Mouse (Mus musculus) neural tube, embryonic 12.5 days (tissue): ENCODE results near the gene Nfkbiz. TPM values are rescaled to one million over a fixed set of nuclear protein-coding genes. Genes with fewer than 3 reads are reported as not detected.

Experiments
- ATAC-seq: fragments of 200-750 bp; cut with Nextera tagmentation; 2 replicates; pipeline ENCODE4 v1.8.0; 2017; ENCODE audit warnings: low read depth, mild to moderate bottlenecking, moderate TSS enrichment, moderate library complexity; ENCODE audit not compliant: low FRiP score
- H3K27ac ChIP-seq: fragments of 300-500 bp; sonication (generic); 2 replicates; pipeline ENCODE4 v1.5.1; 2016
- H3K27me3 ChIP-seq: fragments of 300-500 bp; sonication (generic); replicated peaks from 2 replicates; pipeline ENCODE4 v1.6.1; 2016; ENCODE audit warnings: mild to moderate bottlenecking
- H3K36me3 ChIP-seq: fragments of 300-500 bp; sonication (generic); 2 replicates; pipeline ENCODE4 v1.6.1; 2016; ENCODE audit warnings: mild to moderate bottlenecking
- H3K4me1 ChIP-seq: fragments of 300-500 bp; sonication (generic); 2 replicates; pipeline ENCODE4 v1.6.1; 2016
- H3K4me2 ChIP-seq: fragments of 300-500 bp; sonication (generic); replicated peaks from 2 replicates; pipeline ENCODE4 v1.6.1; 2016; ENCODE audit warnings: mild to moderate bottlenecking
- H3K4me3 ChIP-seq: fragments of 300-500 bp; sonication (generic); 2 replicates; pipeline ENCODE4 v1.5.1; 2016
- H3K9ac ChIP-seq: fragments of 300-500 bp; sonication (generic); 2 replicates; pipeline ENCODE4 v1.6.1; 2016; ENCODE audit warnings: mild to moderate bottlenecking
- H3K9me3 ChIP-seq: fragments of 300-500 bp; sonication (generic); 2 replicates; pipeline ENCODE4 v1.6.1; 2016; ENCODE audit warnings: mild to moderate bottlenecking
- WGBS: fragments of 180-500 bp; shearing (Covaris S2); methylation state at CpG from one replicate; pipeline ENCODE4 v1.1.7; 2016; 5-methylcytosine and 5-hydroxymethylcytosine counted together
- polyA plus RNA-seq: library from polyadenylated mRNA; unstranded; fragments of >200 nt; fragmentation: Nextera tagmentation; extraction: Ambion mirVana; gene quantifications from 2 replicates; pipeline ENCODE4 v1.2.1, GENCODE M21; 2016

Nfkbiz gene
- polyA plus RNA-seq, 1 experiment from 2014 or later = 2.3 TPM

DNA sequence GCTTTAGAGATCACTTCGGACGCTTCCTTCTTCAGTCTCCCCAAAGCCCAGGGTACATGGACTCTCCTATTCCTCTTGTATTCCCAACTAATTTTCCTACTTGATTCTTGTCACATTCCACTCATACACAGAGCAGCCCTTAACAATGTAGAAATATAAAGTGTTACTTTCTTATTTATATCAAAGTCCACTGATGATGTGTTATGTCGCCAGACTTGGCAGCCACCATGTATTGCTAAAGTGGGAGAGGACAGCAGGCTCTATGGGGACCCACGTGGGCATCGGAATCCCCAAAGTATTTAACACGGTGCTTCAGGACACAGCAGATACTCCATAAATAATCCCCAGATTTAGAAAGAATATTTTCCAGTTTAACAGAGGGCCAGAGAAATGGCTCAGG is 24.0 kb downstream of the Nfkbiz start:
- no peak overlapping the region for H3K27ac ChIP-seq
- H3K4me2 ChIP-seq = no peak overlapping the region
- no peak overlapping the region for H3K4me3 ChIP-seq
- no peak overlapping the region for H3K9ac ChIP-seq
- H3K27me3 ChIP-seq = no peaks in the 10 kb centered on the region
- 93% methylated on average over 6 of the region's 6 CpGs for WGBS
- peaks cover 48% of the 10 kb centered on the region for H3K36me3 ChIP-seq
- no peaks in the 10 kb centered on the region for H3K9me3 ChIP-seq
- ATAC-seq = no peak
- no peaks in the 10 kb centered on the region for H3K4me1 ChIP-seq

DNA sequence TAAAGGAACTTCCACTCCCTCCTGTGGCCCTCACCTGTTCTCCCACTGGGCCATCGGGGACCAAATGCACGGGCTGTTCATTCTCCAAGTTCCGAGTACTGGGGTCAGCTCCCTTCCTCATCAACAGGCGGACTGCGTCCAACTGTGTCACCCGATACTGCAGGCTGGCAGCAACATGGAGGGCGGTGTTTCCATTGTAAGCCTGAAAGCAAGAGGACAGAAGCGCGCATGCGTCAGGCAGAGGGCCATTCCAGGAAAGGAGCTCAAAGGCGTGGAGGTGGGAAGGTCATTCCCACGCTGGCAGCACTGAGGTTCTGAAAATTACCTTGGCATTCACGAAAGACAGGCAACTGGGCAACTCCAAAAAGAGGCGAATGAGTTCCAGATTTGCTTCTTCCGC is 24.8 kb downstream of the Nfkbiz start:
- ATAC-seq = no peak
- H3K4me1 ChIP-seq = no peaks in the 10 kb centered on the region
- H3K4me2 ChIP-seq = no peak overlapping the region
- no peak overlapping the region for H3K9ac ChIP-seq
- no peaks in the 10 kb centered on the region for H3K27me3 ChIP-seq
- 88% methylated on average over 15 of the region's 15 CpGs for WGBS
- peaks cover 48% of the 10 kb centered on the region for H3K36me3 ChIP-seq
- H3K4me3 ChIP-seq = no peak overlapping the region
- no peaks in the 10 kb centered on the region for H3K9me3 ChIP-seq
- no peak overlapping the region for H3K27ac ChIP-seq

DNA sequence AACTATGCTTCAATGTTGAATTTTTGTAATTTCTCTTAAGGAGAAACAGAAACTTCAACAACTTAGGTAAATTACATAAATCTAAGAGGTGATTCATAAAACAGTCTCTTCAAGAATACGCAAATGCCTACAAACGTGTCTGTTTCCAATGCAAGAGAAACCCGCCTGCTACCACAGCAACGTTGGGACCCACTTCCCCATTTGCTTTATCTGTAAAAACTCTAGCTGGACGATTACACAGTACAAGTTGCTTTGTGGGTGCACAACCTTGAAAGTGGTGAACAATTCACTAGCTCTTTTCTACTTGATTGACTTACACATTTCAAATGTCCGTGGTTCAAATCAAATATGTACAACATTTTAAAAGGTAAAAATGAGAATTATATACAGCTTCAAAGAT is 26.9 kb downstream of the Nfkbiz start:
- Histone ChIP-seq H3K4me2 (no peak overlapping the region), H3K4me1 (no peaks in the 10 kb centered on the region), H3K9me3 (no peaks in the 10 kb centered on the region), H3K4me3 (no peak overlapping the region), H3K27me3 (no peaks in the 10 kb centered on the region), H3K36me3 (peaks cover 39% of the 10 kb centered on the region), H3K9ac (no peak overlapping the region), H3K27ac (no peak overlapping the region)
- 89% methylated on average over 6 of the region's 6 CpGs for WGBS
- ATAC-seq = no peak

DNA sequence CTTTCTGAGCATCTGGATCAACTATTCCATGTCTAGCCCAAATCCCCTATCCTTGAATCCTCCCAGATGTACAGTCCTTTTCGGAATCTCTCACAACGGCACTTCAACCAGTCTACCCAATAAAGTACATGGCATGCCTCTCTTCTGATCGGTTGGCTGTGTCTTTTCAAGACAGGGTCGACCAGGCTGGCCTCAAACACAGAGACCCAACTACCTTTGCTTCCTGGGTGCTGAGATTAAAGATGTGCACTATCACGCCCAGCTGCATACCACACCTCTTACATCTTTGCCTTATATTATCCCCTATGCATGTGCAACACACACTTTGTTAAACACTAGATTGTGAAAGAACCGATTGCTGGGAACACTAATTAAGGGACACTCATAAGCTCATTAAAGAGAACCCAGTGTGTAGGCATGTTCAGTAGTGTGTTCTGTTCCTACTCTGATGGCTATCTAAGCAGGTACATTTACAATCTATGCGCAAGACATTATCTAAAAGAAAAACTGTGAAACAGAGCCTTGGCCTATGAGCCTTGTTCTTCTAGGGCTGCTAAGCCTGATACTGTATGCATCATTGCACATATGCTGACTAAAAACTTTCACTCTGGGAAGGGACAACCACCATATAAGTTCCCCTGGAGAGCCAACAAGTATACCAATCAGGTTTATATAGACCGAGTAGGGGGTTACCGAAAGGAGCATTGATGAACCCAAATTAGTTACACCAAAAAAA is 28.8 kb downstream of the Nfkbiz start:
- WGBS = 96% methylated on average over 9 of the region's 9 CpGs
- H3K27me3 ChIP-seq = no peaks in the 10 kb centered on the region
- peaks cover 22% of the 10 kb centered on the region for H3K36me3 ChIP-seq
- H3K27ac ChIP-seq = no peak overlapping the region
- H3K4me2 ChIP-seq = no peak overlapping the region
- no peaks in the 10 kb centered on the region for H3K9me3 ChIP-seq
- no peak for ATAC-seq
- H3K9ac ChIP-seq = no peak overlapping the region
- no peak overlapping the region for H3K4me3 ChIP-seq
- no peaks in the 10 kb centered on the region for H3K4me1 ChIP-seq

DNA sequence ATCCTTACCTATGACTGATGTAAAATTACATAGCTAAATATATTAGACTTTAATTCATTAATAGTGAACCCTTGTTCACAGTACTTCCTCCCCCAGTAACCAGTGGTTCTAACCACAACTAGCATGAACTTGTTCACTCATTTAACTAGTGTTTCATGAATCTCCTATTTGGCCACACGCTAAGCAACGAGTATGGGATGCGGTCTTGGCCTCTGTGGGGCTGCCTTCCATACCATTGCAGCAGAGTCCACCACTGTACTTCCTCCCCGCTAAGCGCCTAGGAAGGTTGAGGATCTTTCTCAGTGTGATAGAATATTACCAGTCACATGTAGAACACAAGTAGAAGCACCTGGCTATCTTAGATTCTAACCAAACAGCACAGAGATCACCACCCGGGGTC is 29.4 kb downstream of the Nfkbiz start:
- H3K27ac ChIP-seq = no peak overlapping the region
- H3K36me3 ChIP-seq = peaks cover 16% of the 10 kb centered on the region
- no peaks in the 10 kb centered on the region for H3K27me3 ChIP-seq
- no peak overlapping the region for H3K9ac ChIP-seq
- H3K9me3 ChIP-seq = no peaks in the 10 kb centered on the region
- H3K4me2 ChIP-seq = no peak overlapping the region
- no peak for ATAC-seq
- 95% methylated on average over 6 of the region's 6 CpGs for WGBS
- no peak overlapping the region for H3K4me3 ChIP-seq
- no peaks in the 10 kb centered on the region for H3K4me1 ChIP-seq

DNA sequence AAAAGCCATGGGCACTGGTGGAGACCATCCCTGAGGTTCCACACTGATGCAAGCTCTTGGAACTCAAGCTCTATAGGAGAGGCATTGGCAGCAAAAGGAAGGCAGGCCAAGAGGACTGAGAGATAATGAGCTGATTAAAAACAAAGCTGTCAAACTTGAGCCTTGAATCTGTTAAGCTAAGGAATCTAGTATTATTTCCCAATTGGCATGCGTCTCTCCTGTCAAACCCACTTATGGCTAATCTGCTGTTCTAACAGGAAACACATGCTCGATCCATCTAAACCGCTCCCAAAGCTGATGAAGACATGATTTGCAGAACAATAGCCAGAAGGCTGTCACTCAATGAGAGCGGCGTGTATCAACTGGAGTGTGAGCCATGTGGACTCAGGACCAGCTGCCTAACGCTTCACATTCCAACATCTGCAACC is 31.2 kb downstream of the Nfkbiz start:
- no peak for ATAC-seq
- Histone ChIP-seq H3K27ac (no peak overlapping the region), H3K4me3 (no peak overlapping the region), H3K4me1 (no peaks in the 10 kb centered on the region), H3K36me3 (peaks cover 1% of the 10 kb centered on the region), H3K27me3 (no peaks in the 10 kb centered on the region), H3K4me2 (no peak overlapping the region), H3K9me3 (no peaks in the 10 kb centered on the region), H3K9ac (no peak overlapping the region)
- 90% methylated on average over 6 of the region's 6 CpGs for WGBS

DNA sequence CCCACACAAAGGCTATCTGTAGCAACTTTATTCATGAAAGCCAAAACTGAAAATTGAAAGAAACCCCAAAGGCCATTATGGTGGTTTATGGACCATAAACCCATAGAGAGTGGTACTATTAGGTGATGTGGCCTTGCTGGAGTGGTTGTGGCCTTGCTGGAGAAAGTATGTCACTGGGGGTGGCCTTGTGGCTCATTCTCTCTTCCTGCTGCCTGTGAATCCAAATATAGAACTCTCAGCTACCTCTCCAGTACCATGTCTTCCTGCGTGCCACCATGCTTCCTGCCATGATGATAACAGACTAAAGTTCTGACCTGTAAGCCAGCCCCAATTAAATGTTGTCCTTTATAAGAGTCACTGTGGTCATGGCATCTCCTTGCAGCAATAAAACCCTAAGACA is 33.9 kb downstream of the Nfkbiz start:
- WGBS = 78% methylated on average over 1 of the region's 1 CpGs
- no peak for ATAC-seq
- Histone ChIP-seq H3K4me1 (no peaks in the 10 kb centered on the region), H3K4me2 (no peak overlapping the region), H3K27me3 (no peaks in the 10 kb centered on the region), H3K36me3 (no peaks in the 10 kb centered on the region), H3K9ac (no peak overlapping the region), H3K9me3 (no peaks in the 10 kb centered on the region), H3K27ac (no peak overlapping the region), H3K4me3 (no peak overlapping the region)

DNA sequence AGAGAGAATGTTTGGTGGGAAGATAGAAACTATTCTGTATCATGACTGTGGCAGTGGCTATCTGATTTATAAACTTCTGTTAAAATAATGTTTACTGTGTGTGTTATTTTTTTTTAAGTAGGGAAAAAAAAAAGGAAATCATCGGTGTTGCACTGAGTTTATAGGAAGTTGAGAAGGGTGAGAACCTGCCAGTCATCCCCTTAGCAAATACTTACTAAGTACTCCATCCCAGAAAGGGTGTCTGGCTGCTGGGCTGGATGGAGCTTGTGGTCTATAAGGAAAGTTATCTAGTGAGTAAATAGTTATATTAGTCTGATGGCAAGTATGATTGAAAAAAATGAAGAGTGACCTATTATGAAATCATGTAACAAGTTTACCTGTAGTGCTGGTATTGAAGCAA is 37.1 kb downstream of the Nfkbiz start:
- Histone ChIP-seq H3K4me1 (no peaks in the 10 kb centered on the region), H3K4me3 (no peak overlapping the region), H3K27ac (no peak overlapping the region), H3K27me3 (no peaks in the 10 kb centered on the region), H3K36me3 (no peaks in the 10 kb centered on the region), H3K4me2 (no peak overlapping the region), H3K9me3 (no peaks in the 10 kb centered on the region), H3K9ac (no peak overlapping the region)
- no peak for ATAC-seq
- 95% methylated on average over 1 of the region's 1 CpGs for WGBS

DNA sequence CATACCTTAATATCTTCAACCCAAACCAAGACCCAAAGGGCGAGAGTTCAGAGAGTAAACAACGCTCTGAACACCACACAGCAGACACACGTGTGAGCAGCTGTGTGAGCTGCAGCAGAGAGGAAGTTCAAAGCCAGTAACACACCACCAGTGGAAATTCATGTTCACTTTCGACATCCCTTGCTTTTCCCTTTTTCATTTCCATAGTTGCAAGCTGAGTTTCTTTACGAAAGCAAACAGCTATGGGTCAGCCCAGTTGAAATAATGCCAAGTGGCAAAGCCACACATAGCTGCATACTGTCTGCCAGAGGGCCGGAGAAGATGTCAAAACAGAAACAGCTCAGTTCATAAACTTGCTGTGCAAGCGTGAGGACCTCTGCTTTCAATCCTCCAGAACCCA is 39.9 kb downstream of the Nfkbiz start:
- no peak for ATAC-seq
- Histone ChIP-seq H3K4me1 (no peaks in the 10 kb centered on the region), H3K4me3 (no peak overlapping the region), H3K9me3 (no peaks in the 10 kb centered on the region), H3K9ac (no peak overlapping the region), H3K27ac (no peak overlapping the region), H3K4me2 (no peak overlapping the region), H3K36me3 (no peaks in the 10 kb centered on the region), H3K27me3 (no peaks in the 10 kb centered on the region)
- 90% methylated on average over 7 of the region's 7 CpGs for WGBS

DNA sequence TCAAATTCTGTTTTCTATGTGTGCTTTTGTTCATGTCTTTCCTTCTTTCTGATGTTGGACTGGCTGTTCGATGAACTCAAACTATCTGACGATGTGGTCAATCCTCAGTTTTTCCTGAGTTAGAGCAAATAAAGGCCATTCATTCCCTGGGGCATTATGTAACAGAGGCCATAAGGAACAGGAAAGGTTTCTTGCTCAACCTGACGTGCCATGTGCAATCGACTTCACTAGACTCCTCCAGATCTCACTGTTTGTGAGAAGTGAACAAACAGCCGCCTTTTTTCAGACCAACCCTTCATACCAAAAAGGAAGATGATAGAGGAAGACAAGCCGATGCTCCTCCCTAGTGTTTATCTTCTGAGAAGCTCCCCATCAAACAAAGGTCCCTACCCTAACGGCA is 48.4 kb downstream of the Nfkbiz start:
- 94% methylated on average over 7 of the region's 7 CpGs for WGBS
- Histone ChIP-seq H3K9ac (no peak overlapping the region), H3K4me2 (no peak overlapping the region), H3K9me3 (no peaks in the 10 kb centered on the region), H3K4me3 (no peak overlapping the region), H3K4me1 (no peaks in the 10 kb centered on the region; the same call in 1 of the 2 replicates), H3K27me3 (no peaks in the 10 kb centered on the region), H3K27ac (no peak overlapping the region), H3K36me3 (no peaks in the 10 kb centered on the region)
- no peak for ATAC-seq

DNA sequence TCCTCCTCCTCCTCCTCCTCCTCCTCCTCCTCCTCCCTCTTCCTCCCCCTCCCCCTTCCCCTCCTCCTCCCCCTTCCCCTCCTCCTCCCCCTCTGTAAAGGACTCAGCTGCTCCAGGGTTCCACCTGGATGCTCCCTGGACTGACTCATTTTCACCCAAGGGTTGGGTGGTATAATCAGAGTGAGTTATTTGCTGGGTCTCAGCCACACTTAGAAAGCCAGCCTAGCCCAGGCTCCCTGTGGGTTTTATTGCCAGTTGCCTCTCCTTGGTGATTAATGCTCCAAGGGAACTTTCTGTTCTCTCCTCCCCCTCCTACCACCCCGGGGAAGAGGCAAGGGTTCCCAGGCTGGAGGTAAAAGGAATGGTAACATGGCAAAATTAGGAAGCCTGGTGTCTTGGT is 49.4 kb downstream of the Nfkbiz start:
- Histone ChIP-seq H3K4me1 (no peaks in the 10 kb centered on the region; the same call in 1 of the 2 replicates), H3K4me3 (no peak overlapping the region), H3K27me3 (no peaks in the 10 kb centered on the region), H3K27ac (no peak overlapping the region), H3K36me3 (no peaks in the 10 kb centered on the region), H3K4me2 (no peak overlapping the region), H3K9ac (no peak overlapping the region), H3K9me3 (no peaks in the 10 kb centered on the region)
- ATAC-seq = peak; percentile 75
- 0% methylated on average over 1 of the region's 1 CpGs for WGBS

DNA sequence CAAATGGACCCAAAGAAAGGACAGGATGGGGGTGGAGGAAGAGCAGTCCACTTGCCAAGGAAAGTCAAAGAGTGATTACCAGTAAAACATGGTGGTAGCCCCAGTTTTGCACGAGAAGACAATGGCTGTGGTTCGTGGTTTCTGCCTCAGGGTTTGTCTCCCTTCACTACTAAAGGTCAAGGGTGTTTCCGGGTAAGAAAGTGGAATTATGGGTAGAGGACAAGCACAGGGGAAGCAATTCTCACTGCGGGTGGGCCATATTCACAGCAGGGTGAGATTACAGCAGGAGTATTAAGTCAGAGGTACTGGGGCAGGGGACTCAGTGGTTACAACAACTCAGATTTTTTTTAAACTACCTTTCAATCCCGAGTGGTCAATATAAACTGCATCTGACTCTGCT is 50.0 kb downstream of the Nfkbiz start:
- Histone ChIP-seq H3K4me3 (no peak overlapping the region), H3K9ac (no peak overlapping the region), H3K27ac (no peak overlapping the region), H3K9me3 (no peaks in the 10 kb centered on the region), H3K36me3 (no peaks in the 10 kb centered on the region), H3K4me1 (no peaks in the 10 kb centered on the region; the same call in 1 of the 2 replicates), H3K4me2 (no peak overlapping the region), H3K27me3 (no peaks in the 10 kb centered on the region)
- WGBS = 42% methylated on average over 5 of the region's 5 CpGs
- ATAC-seq = no peak

DNA sequence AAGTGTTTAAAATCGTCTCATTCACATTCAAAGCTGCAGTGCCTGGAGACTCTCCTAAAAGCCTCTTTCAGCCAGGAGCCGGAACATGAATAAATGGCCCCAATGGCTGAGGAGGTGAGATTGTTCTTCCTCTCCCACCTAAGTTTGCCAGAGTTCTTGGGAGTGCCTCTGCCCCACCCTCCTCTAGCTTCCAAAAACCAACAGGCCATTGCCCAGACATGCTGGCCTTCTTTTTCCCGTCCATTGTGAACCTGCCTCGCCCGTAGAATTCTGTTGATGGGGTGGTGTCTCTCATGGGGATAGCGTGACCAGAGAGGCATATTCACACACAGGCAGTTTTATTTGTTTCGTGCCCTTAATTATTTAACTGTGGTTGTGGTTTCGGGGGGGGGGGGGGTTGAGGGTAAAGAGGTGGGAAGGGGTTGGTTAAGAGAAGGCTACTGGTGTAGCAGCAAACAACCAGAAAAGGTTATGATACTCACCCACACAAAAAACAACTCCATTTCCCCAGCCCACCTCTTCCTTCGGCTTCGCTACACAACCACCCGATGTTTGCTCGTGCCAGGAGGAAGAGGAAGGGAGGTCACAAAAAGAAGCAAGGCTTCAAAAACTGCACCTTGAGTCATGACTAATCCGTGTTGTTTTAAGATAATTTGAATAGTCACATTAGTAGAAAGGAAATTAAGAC is 51.2 kb downstream of the Nfkbiz start:
- Histone ChIP-seq H3K9ac (no peak overlapping the region), H3K4me1 (no peaks in the 10 kb centered on the region; the same call in 1 of the 2 replicates), H3K27ac (no peak overlapping the region), H3K4me2 (no peak overlapping the region), H3K9me3 (no peaks in the 10 kb centered on the region), H3K4me3 (no peak overlapping the region), H3K36me3 (no peaks in the 10 kb centered on the region), H3K27me3 (no peaks in the 10 kb centered on the region)
- 90% methylated on average over 13 of the region's 13 CpGs for WGBS
- ATAC-seq = no peak
